Mouse (Mus musculus) bone marrow macrophage, adult 2 months (primary cell): Measurements from ENCODE around the gene Stk39.

ENCODE experiments used
- CTCF ChIP-seq: IDR thresholded peaks from 2 replicates; pipeline ENCODE4 v1.5.1; 2012; ENCODE audit warnings: low read depth, mild to moderate bottlenecking, low read length, moderate library complexity
- POLR2A ChIP-seq: IDR thresholded peaks from 2 replicates; pipeline ENCODE4 v1.6.1; 2012; ENCODE audit warnings: mild to moderate bottlenecking, low read depth, low read length, borderline replicate concordance

DNA sequence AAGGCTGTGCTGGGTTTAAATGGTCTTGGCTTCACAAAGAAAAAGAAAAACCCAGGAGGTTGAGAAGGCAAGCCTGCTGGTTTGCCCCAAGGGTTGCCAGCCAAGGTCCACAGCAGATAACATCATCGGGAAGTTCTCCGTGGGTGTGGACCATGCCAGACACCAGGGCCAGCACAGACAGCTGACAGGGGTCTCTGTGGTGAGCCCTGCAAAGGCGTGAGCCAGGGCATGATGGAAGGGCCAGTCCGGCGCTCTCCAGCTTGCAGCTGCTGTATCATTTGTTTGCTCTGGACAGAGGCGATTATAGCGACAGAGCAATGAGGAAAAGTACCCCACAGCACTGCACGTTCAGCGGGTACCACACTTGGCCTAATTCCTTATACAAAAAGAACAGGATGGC is 126.8 kb downstream of the Stk39 start:
- TF ChIP-seq POLR2A (no peak), CTCF (no peak)
